Mouse (Mus musculus) embryo, embryonic 11.5 days (tissue): Measurements from ENCODE around the gene Auts2.

ENCODE experiments used
- DNase-seq: peaks from one replicate; pipeline ENCODE4 v3.0.0-alpha.2; 2012; ENCODE audit warnings: low read depth, low spot score

Auts2 gene

GRCm38 (mm10) chr5:132324246-132324883 lies 218.8 kb downstream of the Auts2 start:
- DNase-seq: no peak

- no peak for DNase-seq
Observed at GRCm38 (mm10) chr5:132323608-132324007, 219.5 kb downstream of the Auts2 start.

DNA sequence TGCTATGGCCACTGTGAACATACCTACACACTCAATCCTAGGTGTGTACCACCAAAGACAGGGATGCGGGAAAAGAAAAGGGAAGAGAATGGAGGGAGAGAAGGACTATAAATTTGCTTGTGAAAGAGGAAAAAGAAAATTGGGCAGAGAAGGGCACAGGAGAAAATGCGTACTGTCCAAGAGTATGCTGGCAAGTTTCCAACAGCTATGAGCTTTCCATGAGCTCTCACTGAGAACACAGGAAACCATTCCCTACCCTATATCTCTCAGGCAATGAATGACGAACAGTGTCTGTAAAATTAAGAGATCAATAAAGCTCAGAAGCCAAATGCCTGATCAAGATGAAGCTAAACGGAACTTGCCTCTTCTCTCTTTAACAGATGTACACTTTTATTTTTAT lies 220.2 kb downstream of the Auts2 start:
- DNase-seq: no peak

DNA sequence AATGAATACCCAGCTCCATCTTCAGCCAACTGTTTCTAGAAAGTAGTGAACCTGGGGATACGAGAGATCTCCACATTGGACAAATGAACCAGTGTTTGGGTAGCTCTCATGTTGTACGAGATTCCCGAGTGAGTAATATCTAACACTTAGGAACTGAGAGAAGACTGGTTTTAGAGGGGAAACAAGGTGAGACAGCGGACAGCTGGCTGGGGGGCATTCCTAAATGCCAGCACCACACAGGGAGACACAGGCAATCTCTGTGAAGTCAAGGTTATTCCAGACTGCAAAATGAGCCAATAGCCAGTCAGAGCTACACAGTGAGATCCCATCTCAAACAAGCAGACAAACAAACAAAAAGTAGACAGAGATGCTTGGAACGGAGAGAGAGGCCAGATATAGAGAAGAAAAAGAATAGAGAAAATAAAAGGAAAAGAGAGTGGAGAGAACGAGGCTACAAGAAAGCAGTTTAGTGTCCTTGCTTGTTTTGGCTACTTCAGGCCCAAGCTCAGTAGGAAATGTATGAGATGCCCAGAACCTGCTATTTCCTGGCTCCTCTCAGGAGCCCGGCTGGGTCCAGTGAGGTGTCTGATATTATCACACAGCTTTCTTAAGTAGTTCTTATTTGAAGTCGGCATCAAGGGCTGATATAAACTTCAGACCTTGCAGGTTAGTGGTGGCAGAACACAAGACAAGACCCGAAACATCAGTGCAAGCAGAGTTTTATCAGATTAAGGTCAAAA lies 224.9 kb downstream of the Auts2 start:
- no peak for DNase-seq

- DNase-seq: no peak
Observed at GRCm38 (mm10) chr5:132316897-132317296, 226.2 kb downstream of the Auts2 start.

DNA sequence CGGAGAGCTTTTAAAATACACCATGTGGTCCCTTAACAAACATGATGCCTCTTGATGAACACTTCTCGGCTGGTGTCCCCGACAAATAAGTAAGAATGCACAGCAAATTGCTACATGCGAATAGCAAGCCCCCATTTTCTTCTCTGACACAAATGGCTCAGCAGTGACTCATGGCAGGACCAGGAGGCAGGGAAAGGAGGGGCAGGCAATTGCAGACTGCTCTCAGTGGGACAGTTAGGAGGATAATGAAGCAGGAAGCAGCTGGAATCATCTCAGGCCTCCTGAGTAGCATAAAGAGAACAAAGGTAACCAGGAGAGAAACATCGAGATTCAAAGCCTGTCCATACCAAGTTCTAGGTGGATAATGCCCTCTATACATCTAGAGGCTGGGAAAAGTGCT lies 228.8 kb downstream of the Auts2 start:
- DNase-seq: no peak

DNA sequence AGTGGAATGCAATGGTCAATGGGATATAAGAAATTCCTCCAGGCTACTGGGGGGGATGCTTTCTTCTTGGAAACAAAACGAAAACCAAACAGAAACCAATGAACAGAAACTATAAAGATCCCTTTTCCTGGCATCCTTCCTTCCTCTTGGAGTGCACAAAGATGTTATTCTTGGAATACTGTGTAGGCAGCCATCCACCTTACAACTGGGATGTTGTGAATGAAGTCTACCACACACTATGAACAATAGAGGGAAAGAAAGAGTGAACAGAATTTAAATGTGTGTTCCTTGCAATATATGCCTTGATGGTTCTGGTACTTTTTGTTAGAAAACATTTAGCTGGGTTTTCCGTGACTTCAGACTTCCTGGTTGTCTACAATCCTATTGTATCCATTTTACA lies 236.1 kb downstream of the Auts2 start:
- DNase-seq: no peak

- DNase-seq: no peak
Observed at GRCm38 (mm10) chr5:132305354-132305934, 237.7 kb downstream of the Auts2 start.

DNA sequence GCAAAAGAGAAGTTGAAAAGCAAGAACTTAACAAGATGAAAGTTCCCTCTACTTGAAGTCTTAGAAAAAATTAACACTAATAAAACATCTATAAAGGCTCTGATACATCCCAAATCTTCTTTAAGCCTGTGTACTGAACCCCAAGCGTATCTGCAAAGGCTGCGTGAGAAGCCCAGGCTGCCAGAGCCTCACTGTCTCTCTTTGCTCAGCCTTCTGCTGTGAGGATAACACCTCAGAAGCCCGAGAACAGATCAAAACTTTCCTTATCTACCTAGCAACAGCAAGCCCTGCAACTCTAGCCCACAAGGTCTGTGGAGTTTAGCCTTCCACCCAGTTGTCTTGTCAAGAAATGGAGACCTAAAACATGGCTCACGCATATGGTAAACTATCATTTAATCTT lies 240.4 kb downstream of the Auts2 start:
- DNase-seq: no peak

GRCm38 (mm10) chr5:132300794-132301193 lies 242.3 kb downstream of the Auts2 start:
- DNase-seq: no peak

GRCm38 (mm10) chr5:132299716-132300115 lies 243.4 kb downstream of the Auts2 start:
- no peak for DNase-seq

GRCm38 (mm10) chr5:132298996-132299395 lies 244.1 kb downstream of the Auts2 start:
- no peak for DNase-seq

- no peak for DNase-seq
Observed at GRCm38 (mm10) chr5:132297309-132297708, 245.8 kb downstream of the Auts2 start.

- DNase-seq: no peak
Observed at GRCm38 (mm10) chr5:132294469-132294868, 248.7 kb downstream of the Auts2 start.

GRCm38 (mm10) chr5:132292932-132293331 lies 250.2 kb downstream of the Auts2 start:
- no peak for DNase-seq

DNA sequence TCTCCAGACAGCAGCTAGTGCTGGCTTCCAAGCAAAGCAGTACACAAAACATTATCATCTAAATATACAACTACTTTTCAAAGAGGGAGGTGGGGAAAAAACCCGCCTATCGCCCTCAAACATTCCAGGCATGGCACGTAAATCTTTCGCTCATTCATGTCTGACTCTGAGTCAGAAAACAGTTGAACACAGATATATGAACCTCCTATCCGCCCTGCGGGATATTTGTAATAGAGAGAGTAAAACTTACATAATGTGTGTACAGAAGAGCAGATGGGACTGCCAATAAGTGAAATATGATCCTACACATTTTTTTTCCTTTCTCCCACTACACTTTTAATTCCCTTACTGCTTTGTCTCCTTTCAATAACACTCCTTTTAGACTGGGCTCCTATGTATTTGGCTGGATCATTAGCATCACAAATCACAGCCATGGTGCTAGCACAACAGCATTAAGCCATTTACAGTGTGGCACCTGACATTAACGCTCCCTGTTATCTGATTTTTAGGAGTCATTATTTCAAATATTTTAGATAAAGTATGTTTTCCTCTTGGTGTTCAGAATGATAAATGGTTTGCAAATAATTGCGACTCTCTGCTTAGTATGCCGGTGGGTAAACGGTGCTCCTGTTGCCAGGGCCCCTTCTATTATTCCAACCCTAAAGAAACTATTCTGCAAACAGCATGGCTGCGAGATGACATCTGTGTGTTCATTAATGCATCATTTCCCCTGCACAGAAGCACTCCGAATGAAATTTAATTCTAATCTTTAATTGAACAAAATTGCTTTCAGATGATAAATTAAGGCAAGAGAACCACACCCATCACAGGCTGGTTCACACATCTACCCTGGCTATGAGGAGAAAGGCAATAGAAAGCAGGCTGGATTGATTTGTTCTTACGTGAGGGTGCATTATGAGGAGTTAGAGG lies 252.3 kb downstream of the Auts2 start:
- no peak for DNase-seq

DNA sequence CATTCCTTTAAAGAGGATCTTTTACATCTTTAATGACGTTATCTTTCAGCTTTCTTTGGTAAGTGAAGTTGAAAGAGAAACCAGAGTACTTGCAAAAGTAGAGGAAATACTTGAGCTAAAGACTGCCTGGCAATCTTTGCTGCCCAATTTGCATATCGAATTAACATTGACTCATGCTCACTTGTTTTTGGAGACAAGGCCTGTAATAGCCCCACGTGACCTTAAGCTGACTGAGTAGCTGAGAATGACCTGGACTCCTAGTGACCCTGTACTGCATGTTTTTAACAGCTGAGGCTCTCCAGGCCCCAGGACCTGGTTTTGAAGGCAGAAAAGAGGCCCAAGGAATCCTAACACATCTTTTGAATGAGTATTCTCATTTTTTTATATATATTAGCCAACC lies 259.4 kb downstream of the Auts2 start:
- no peak for DNase-seq

DNA sequence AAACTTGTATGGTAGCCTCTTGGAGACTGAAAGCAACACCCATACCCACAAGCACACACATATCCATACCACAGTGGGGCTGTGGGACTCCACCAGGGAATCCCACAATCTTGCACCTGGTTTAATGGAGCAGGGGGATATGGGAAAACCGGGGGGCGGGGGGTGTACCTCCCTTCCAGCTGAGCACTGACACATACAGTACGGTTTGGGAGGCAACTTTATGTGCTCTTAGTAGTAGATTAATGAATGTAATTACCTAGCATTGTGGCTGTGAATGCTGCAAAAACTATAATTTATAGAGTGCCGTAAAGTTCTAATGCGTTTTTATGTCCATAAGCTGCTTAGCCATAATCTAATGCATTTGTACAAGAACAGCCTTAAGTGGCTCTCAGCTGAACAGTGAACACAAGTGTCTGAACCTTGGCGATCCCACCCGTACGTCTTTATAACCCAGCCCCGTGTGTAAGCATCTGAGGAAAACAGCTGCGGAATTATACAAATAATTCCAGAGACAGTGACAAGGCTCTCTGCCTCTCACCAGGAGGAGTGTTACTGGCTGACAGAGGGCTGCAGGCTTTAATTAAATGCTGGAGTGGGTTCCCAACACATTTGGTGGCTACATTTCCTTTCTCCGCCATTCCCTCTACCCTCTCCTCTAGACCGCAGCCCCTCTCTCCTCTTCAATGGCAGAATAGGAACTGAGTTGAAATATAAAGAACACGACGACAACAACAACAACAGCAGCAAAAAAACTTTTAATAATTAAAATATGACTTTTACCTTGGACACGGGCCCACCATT lies 268.8 kb downstream of the Auts2 start:
- DNase-seq: no peak

- DNase-seq: no peak
Observed at GRCm38 (mm10) chr5:132272132-132272531, 271.0 kb downstream of the Auts2 start.

DNA sequence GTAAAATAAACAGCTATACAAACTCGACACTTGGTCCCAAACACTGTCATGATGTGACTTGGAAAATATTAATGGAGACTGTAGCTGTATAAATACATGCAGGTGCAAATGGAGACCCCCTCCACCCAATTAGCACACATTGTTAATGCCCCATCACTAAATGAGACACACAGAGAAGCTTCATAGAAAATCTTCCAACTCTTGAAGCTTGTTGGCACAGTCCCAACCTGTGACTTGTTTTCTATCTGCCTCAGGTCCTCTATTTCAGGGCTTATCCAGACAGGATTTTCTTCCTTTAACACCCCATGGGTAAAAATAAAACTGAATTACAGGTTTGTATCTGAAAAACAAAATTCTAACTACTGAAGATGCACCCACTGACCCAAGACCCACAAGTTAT lies 272.2 kb downstream of the Auts2 start:
- no peak for DNase-seq

GRCm38 (mm10) chr5:132270074-132270473 lies 273.1 kb downstream of the Auts2 start:
- no peak for DNase-seq
